Mouse (Mus musculus): Measurements from ENCODE around the gene Tulp3. TPM values are rescaled to one million over a fixed set of nuclear protein-coding genes. Genes with fewer than 3 reads are reported as not detected.
"Not testable (repeated sequence)": the region's sequence is repeated elsewhere in the genome, so short reads cannot be mapped to it uniquely, and the experiment has no call there.

Gene Tulp3
- polyA plus RNA-seq, 1 experiment from 2014 or later: 28.1 TPM

- H3K27ac ChIP-seq (ENCODE audit: low read depth, low read length); H3K4me1 ChIP-seq (ENCODE audit: control insufficient read depth, insufficient read depth, low read length); H3K4me3 ChIP-seq (ENCODE audit: low read length); ATAC-seq (ENCODE audit: low FRiP score, low TSS enrichment); H3K4me2 ChIP-seq (replicated peaks; ENCODE audit: low read depth, low read length); H3K9me3 ChIP-seq (ENCODE audit: control insufficient read depth, low read length); H3K36me3 ChIP-seq (ENCODE audit: control insufficient read depth, insufficient read depth, low read length); H3K9ac ChIP-seq (ENCODE audit: low read depth, low read length): not testable (repeated sequence)
- peaks cover 17% of the 10 kb centered on the region for H3K27me3 ChIP-seq (ENCODE audit: control insufficient read depth, insufficient read depth, low read length)
- WGBS: 81% methylated on average over 3 of the region's 3 CpGs
Observed at GRCm38 (mm10) chr6:128302640-128303039, 53.0 kb downstream of the Tulp3 start.

GRCm38 (mm10) chr6:128301891-128302290 is 53.8 kb downstream of the Tulp3 start:
- ATAC-seq (ENCODE audit: low FRiP score, low TSS enrichment): no peak
- no peak overlapping the region for H3K27ac ChIP-seq (ENCODE audit: low read depth, low read length)
- 81% methylated on average over 3 of the region's 3 CpGs for WGBS
- H3K9ac ChIP-seq (ENCODE audit: low read depth, low read length): no peak overlapping the region
- no peak overlapping the region for H3K4me3 ChIP-seq (ENCODE audit: low read length)
- no peak overlapping the region for H3K4me2 ChIP-seq (replicated peaks; ENCODE audit: low read depth, low read length)
- peaks cover 17% of the 10 kb centered on the region for H3K27me3 ChIP-seq (ENCODE audit: control insufficient read depth, insufficient read depth, low read length)
- peaks cover 2% of the 10 kb centered on the region for H3K4me1 ChIP-seq (ENCODE audit: control insufficient read depth, insufficient read depth, low read length)
- no peaks in the 10 kb centered on the region for H3K9me3 ChIP-seq (ENCODE audit: control insufficient read depth, low read length)
- H3K36me3 ChIP-seq (ENCODE audit: control insufficient read depth, insufficient read depth, low read length): no peaks in the 10 kb centered on the region

GRCm38 (mm10) chr6:128301458-128301857 is 54.2 kb downstream of the Tulp3 start:
- Histone ChIP-seq H3K4me1 (ENCODE audit: control insufficient read depth, insufficient read depth, low read length) (peaks cover 6% of the 10 kb centered on the region), H3K9me3 (ENCODE audit: control insufficient read depth, low read length) (no peaks in the 10 kb centered on the region), H3K9ac (ENCODE audit: low read depth, low read length) (no peak overlapping the region), H3K4me2 (replicated peaks; ENCODE audit: low read depth, low read length) (peak overlapping the region; percentile 98), H3K36me3 (ENCODE audit: control insufficient read depth, insufficient read depth, low read length) (no peaks in the 10 kb centered on the region), H3K4me3 (ENCODE audit: low read length) (peak overlapping the region; percentile 71; the same call in 1 of the 2 replicates), H3K27ac (ENCODE audit: low read depth, low read length) (no peak overlapping the region), H3K27me3 (ENCODE audit: control insufficient read depth, insufficient read depth, low read length) (peaks cover 17% of the 10 kb centered on the region)
- ATAC-seq (ENCODE audit: low FRiP score, low TSS enrichment): no peak
- 36% methylated on average over 11 of the region's 11 CpGs for WGBS

GRCm38 (mm10) chr6:128300134-128301001 is 55.3 kb downstream of the Tulp3 start, which contains the start of gene Tead4:
Gene Tead4, minus strand, starts transcription at chr6:128300823.
- Histone ChIP-seq H3K4me1 (ENCODE audit: control insufficient read depth, insufficient read depth, low read length) (peaks cover 10% of the 10 kb centered on the region), H3K9me3 (ENCODE audit: control insufficient read depth, low read length) (no peaks in the 10 kb centered on the region), H3K9ac (ENCODE audit: low read depth, low read length) (peak within 1 kb of the TSS; percentile 67), H3K4me3 (ENCODE audit: low read length) (peak within 1 kb of the TSS; percentile 71), H3K27ac (ENCODE audit: low read depth, low read length) (peak within 1 kb of the TSS; percentile 37), H3K27me3 (ENCODE audit: control insufficient read depth, insufficient read depth, low read length) (peaks cover 17% of the 10 kb centered on the region), H3K36me3 (ENCODE audit: control insufficient read depth, insufficient read depth, low read length) (no peaks in the 10 kb centered on the region), H3K4me2 (replicated peaks; ENCODE audit: low read depth, low read length) (peak within 1 kb of the TSS; percentile 98)
- ATAC-seq (ENCODE audit: low FRiP score, low TSS enrichment): peak; percentile 87
- under 1% methylated on average over 61 of the region's 81 CpGs for WGBS

GRCm38 (mm10) chr6:128299292-128300133 is 56.1 kb downstream of the Tulp3 start:
- H3K9me3 ChIP-seq (ENCODE audit: control insufficient read depth, low read length): no peaks in the 10 kb centered on the region
- no peak overlapping the region for H3K27ac ChIP-seq (ENCODE audit: low read depth, low read length)
- peak; percentile 30; the same call in 1 of the 2 replicates for ATAC-seq (ENCODE audit: low FRiP score, low TSS enrichment)
- H3K4me1 ChIP-seq (ENCODE audit: control insufficient read depth, insufficient read depth, low read length): peaks cover 10% of the 10 kb centered on the region
- H3K4me3 ChIP-seq (ENCODE audit: low read length): peak overlapping the region; percentile 71
- peaks cover 17% of the 10 kb centered on the region for H3K27me3 ChIP-seq (ENCODE audit: control insufficient read depth, insufficient read depth, low read length)
- no peaks in the 10 kb centered on the region for H3K36me3 ChIP-seq (ENCODE audit: control insufficient read depth, insufficient read depth, low read length)
- peak overlapping the region; percentile 98 for H3K4me2 ChIP-seq (replicated peaks; ENCODE audit: low read depth, low read length)
- 1% methylated on average over 25 of the region's 25 CpGs for WGBS
- peak overlapping the region; percentile 67 for H3K9ac ChIP-seq (ENCODE audit: low read depth, low read length)

- no peaks in the 10 kb centered on the region for H3K36me3 ChIP-seq (ENCODE audit: control insufficient read depth, insufficient read depth, low read length)
- H3K9ac ChIP-seq (ENCODE audit: low read depth, low read length): no peak overlapping the region
- no peak overlapping the region for H3K27ac ChIP-seq (ENCODE audit: low read depth, low read length)
- no peaks in the 10 kb centered on the region for H3K9me3 ChIP-seq (ENCODE audit: control insufficient read depth, low read length)
- H3K4me3 ChIP-seq (ENCODE audit: low read length): no peak overlapping the region
- no peak overlapping the region for H3K4me2 ChIP-seq (replicated peaks; ENCODE audit: low read depth, low read length)
- peaks cover 10% of the 10 kb centered on the region for H3K4me1 ChIP-seq (ENCODE audit: control insufficient read depth, insufficient read depth, low read length)
- no peak for ATAC-seq (ENCODE audit: low FRiP score, low TSS enrichment)
- 51% methylated on average over 7 of the region's 7 CpGs for WGBS
- H3K27me3 ChIP-seq (ENCODE audit: control insufficient read depth, insufficient read depth, low read length): peaks cover 17% of the 10 kb centered on the region
Observed at GRCm38 (mm10) chr6:128298246-128298645, 57.4 kb downstream of the Tulp3 start.

- no peak overlapping the region for H3K4me3 ChIP-seq (ENCODE audit: low read length)
- H3K27ac ChIP-seq (ENCODE audit: low read depth, low read length): peak overlapping the region; percentile 9; the same call in 1 of the 2 replicates
- no peak for ATAC-seq (ENCODE audit: low FRiP score, low TSS enrichment)
- H3K36me3 ChIP-seq (ENCODE audit: control insufficient read depth, insufficient read depth, low read length): no peaks in the 10 kb centered on the region
- no peaks in the 10 kb centered on the region for H3K9me3 ChIP-seq (ENCODE audit: control insufficient read depth, low read length)
- H3K4me1 ChIP-seq (ENCODE audit: control insufficient read depth, insufficient read depth, low read length): peaks cover 10% of the 10 kb centered on the region
- no peak overlapping the region for H3K4me2 ChIP-seq (replicated peaks; ENCODE audit: low read depth, low read length)
- H3K27me3 ChIP-seq (ENCODE audit: control insufficient read depth, insufficient read depth, low read length): peaks cover 14% of the 10 kb centered on the region
- no peak overlapping the region for H3K9ac ChIP-seq (ENCODE audit: low read depth, low read length)
- WGBS: 15% methylated on average over 11 of the region's 11 CpGs
Observed at GRCm38 (mm10) chr6:128296750-128297393, 58.8 kb downstream of the Tulp3 start.

- peak; percentile 44; the same call in 1 of the 2 replicates for ATAC-seq (ENCODE audit: low FRiP score, low TSS enrichment)
- WGBS: 38% methylated on average over 6 of the region's 6 CpGs
- Histone ChIP-seq H3K27ac (ENCODE audit: low read depth, low read length) (peak overlapping the region; percentile 9; the same call in 1 of the 2 replicates), H3K27me3 (ENCODE audit: control insufficient read depth, insufficient read depth, low read length) (peaks cover 10% of the 10 kb centered on the region), H3K36me3 (ENCODE audit: control insufficient read depth, insufficient read depth, low read length) (no peaks in the 10 kb centered on the region), H3K4me1 (ENCODE audit: control insufficient read depth, insufficient read depth, low read length) (peaks cover 10% of the 10 kb centered on the region), H3K4me3 (ENCODE audit: low read length) (no peak overlapping the region), H3K9me3 (ENCODE audit: control insufficient read depth, low read length) (no peaks in the 10 kb centered on the region), H3K9ac (ENCODE audit: low read depth, low read length) (no peak overlapping the region), H3K4me2 (replicated peaks; ENCODE audit: low read depth, low read length) (no peak overlapping the region)
Observed at GRCm38 (mm10) chr6:128295876-128296749, 59.5 kb downstream of the Tulp3 start.
